Mouse (Mus musculus): ENCODE results near the gene Ndufb5. TPM values are rescaled to one million over a fixed set of nuclear protein-coding genes. Genes with fewer than 3 reads are reported as not detected.
"Not testable (repeated sequence)": the region's sequence is repeated elsewhere in the genome, so short reads cannot be mapped to it uniquely, and the experiment has no call there.

Ndufb5 gene
- polyA plus RNA-seq, 1 experiment from 2014 or later = 395 TPM

- Histone ChIP-seq H3K4me2 (replicated peaks) (no peak overlapping the region), H3K9ac (no peak overlapping the region), H3K36me3 (replicated peaks; ENCODE audit: control insufficient read depth, insufficient read depth) (peaks cover 97% of the 10 kb centered on the region), H3K27me3 (ENCODE audit: control insufficient read depth, insufficient read depth, low read length) (no peaks in the 10 kb centered on the region), H3K4me1 (replicated peaks; ENCODE audit: control insufficient read depth, insufficient read depth, low read length) (no peaks in the 10 kb centered on the region), H3K9me3 (ENCODE audit: control insufficient read depth, low read length) (no peaks in the 10 kb centered on the region), H3K27ac (no peak overlapping the region), H3K4me3 (replicated peaks; ENCODE audit: low read length) (no peak overlapping the region)
- WGBS = 95% methylated on average over 5 of the region's 5 CpGs
- ATAC-seq (ENCODE audit: low FRiP score) (no peak), DNase-seq (ENCODE audit: low spot score) (no peak)
Measured at GRCm38 (mm10) chr3:32718271-32718670, 18.5 kb upstream of the Ndufb5 start.

GRCm38 (mm10) chr3:32724191-32724590, 12.6 kb upstream of the Ndufb5 start:
- no peaks in the 10 kb centered on the region for H3K27me3 ChIP-seq (ENCODE audit: control insufficient read depth, insufficient read depth, low read length)
- H3K27ac ChIP-seq = no peak overlapping the region
- ATAC-seq (ENCODE audit: low FRiP score) (no peak), DNase-seq (ENCODE audit: low spot score) (no peak)
- no peaks in the 10 kb centered on the region for H3K9me3 ChIP-seq (ENCODE audit: control insufficient read depth, low read length)
- peaks cover 95% of the 10 kb centered on the region for H3K36me3 ChIP-seq (replicated peaks; ENCODE audit: control insufficient read depth, insufficient read depth)
- WGBS = 93% methylated on average over 7 of the region's 7 CpGs
- H3K4me3 ChIP-seq (replicated peaks; ENCODE audit: low read length) = no peak overlapping the region
- H3K4me2 ChIP-seq (replicated peaks) = no peak overlapping the region
- H3K4me1 ChIP-seq (replicated peaks; ENCODE audit: control insufficient read depth, insufficient read depth, low read length) = no peaks in the 10 kb centered on the region
- H3K9ac ChIP-seq = no peak overlapping the region

GRCm38 (mm10) chr3:32725951-32726350, 10.8 kb upstream of the Ndufb5 start:
- Histone ChIP-seq H3K4me1 (replicated peaks; ENCODE audit: control insufficient read depth, insufficient read depth, low read length) (no peaks in the 10 kb centered on the region), H3K27me3 (ENCODE audit: control insufficient read depth, insufficient read depth, low read length) (no peaks in the 10 kb centered on the region), H3K9ac (no peak overlapping the region), H3K4me3 (replicated peaks; ENCODE audit: low read length) (no peak overlapping the region), H3K4me2 (replicated peaks) (no peak overlapping the region), H3K36me3 (replicated peaks; ENCODE audit: control insufficient read depth, insufficient read depth) (peaks cover 96% of the 10 kb centered on the region), H3K27ac (no peak overlapping the region), H3K9me3 (ENCODE audit: control insufficient read depth, low read length) (no peaks in the 10 kb centered on the region)
- ATAC-seq (ENCODE audit: low FRiP score) = no peak
- DNase-seq (ENCODE audit: low spot score) = no peak
- WGBS = 92% methylated on average over 5 of the region's 5 CpGs

GRCm38 (mm10) chr3:32727861-32728260, 8.9 kb upstream of the Ndufb5 start:
- DNase-seq (ENCODE audit: low spot score) (no peak), ATAC-seq (ENCODE audit: low FRiP score) (no peak)
- Histone ChIP-seq H3K36me3 (replicated peaks; ENCODE audit: control insufficient read depth, insufficient read depth) (peaks cover 96% of the 10 kb centered on the region), H3K4me2 (replicated peaks) (no peak overlapping the region), H3K27me3 (ENCODE audit: control insufficient read depth, insufficient read depth, low read length) (no peaks in the 10 kb centered on the region), H3K4me3 (replicated peaks; ENCODE audit: low read length) (no peak overlapping the region), H3K9me3 (ENCODE audit: control insufficient read depth, low read length) (no peaks in the 10 kb centered on the region), H3K9ac (no peak overlapping the region), H3K4me1 (replicated peaks; ENCODE audit: control insufficient read depth, insufficient read depth, low read length) (no peaks in the 10 kb centered on the region), H3K27ac (no peak overlapping the region)
- 95% methylated on average over 4 of the region's 4 CpGs for WGBS

GRCm38 (mm10) chr3:32737172-32737655, 424 bp downstream of the Ndufb5 start, which contains the start of gene Mrpl47:
Mrpl47 (minus strand) TSS chr3:32737605.
- H3K27me3 ChIP-seq (ENCODE audit: control insufficient read depth, insufficient read depth, low read length) = no peaks in the 10 kb centered on the region
- H3K4me3 ChIP-seq (replicated peaks; ENCODE audit: low read length) = peak within 1 kb of the TSS; percentile 68
- ATAC-seq (ENCODE audit: low FRiP score) = peak; percentile 63
- H3K36me3 ChIP-seq (replicated peaks; ENCODE audit: control insufficient read depth, insufficient read depth) = peaks cover 25% of the 10 kb centered on the region
- H3K4me1 ChIP-seq (replicated peaks; ENCODE audit: control insufficient read depth, insufficient read depth, low read length) = peaks cover 18% of the 10 kb centered on the region
- H3K9me3 ChIP-seq (ENCODE audit: control insufficient read depth, low read length) = no peaks in the 10 kb centered on the region
- peak within 1 kb of the TSS; percentile 86 for H3K27ac ChIP-seq
- DNase-seq (ENCODE audit: low spot score) = no peak
- WGBS = under 1% methylated on average over 28 of the region's 31 CpGs
- peak within 1 kb of the TSS; percentile 86 for H3K4me2 ChIP-seq (replicated peaks)
- H3K9ac ChIP-seq = peak within 1 kb of the TSS; percentile 85

- H3K9ac ChIP-seq = no peak overlapping the region
- no peak overlapping the region for H3K4me2 ChIP-seq (replicated peaks)
- peaks cover 18% of the 10 kb centered on the region for H3K4me1 ChIP-seq (replicated peaks; ENCODE audit: control insufficient read depth, insufficient read depth, low read length)
- peaks cover 23% of the 10 kb centered on the region for H3K36me3 ChIP-seq (replicated peaks; ENCODE audit: control insufficient read depth, insufficient read depth)
- no peak overlapping the region for H3K27ac ChIP-seq
- DNase-seq (ENCODE audit: low spot score) (no peak), ATAC-seq (ENCODE audit: low FRiP score) (no peak)
- H3K27me3 ChIP-seq (ENCODE audit: control insufficient read depth, insufficient read depth, low read length) = no peaks in the 10 kb centered on the region
- 92% methylated on average over 5 of the region's 5 CpGs for WGBS
- no peak overlapping the region; the same call in 1 of the 2 replicates for H3K4me3 ChIP-seq (replicated peaks; ENCODE audit: low read length)
- H3K9me3 ChIP-seq (ENCODE audit: control insufficient read depth, low read length) = no peaks in the 10 kb centered on the region
Measured at GRCm38 (mm10) chr3:32738549-32738948, 1.8 kb downstream of the Ndufb5 start.

GRCm38 (mm10) chr3:32742276-32742780, 5.5 kb downstream of the Ndufb5 start:
- H3K4me1 ChIP-seq (replicated peaks; ENCODE audit: control insufficient read depth, insufficient read depth, low read length) = peaks cover 11% of the 10 kb centered on the region
- DNase-seq (ENCODE audit: low spot score) = no peak
- H3K9ac ChIP-seq = no peak overlapping the region
- no peak overlapping the region for H3K4me2 ChIP-seq (replicated peaks)
- no peaks in the 10 kb centered on the region for H3K9me3 ChIP-seq (ENCODE audit: control insufficient read depth, low read length)
- WGBS = 94% methylated on average over 2 of the region's 2 CpGs
- H3K4me3 ChIP-seq (replicated peaks; ENCODE audit: low read length) = no peak overlapping the region
- no peaks in the 10 kb centered on the region for H3K27me3 ChIP-seq (ENCODE audit: control insufficient read depth, insufficient read depth, low read length)
- H3K27ac ChIP-seq = no peak overlapping the region
- ATAC-seq (ENCODE audit: low FRiP score) = no peak
- peaks cover 38% of the 10 kb centered on the region for H3K36me3 ChIP-seq (replicated peaks; ENCODE audit: control insufficient read depth, insufficient read depth)

- H3K27ac ChIP-seq = no peak overlapping the region
- H3K4me1 ChIP-seq (replicated peaks; ENCODE audit: control insufficient read depth, insufficient read depth, low read length) = no peaks in the 10 kb centered on the region
- H3K4me2 ChIP-seq (replicated peaks) = no peak overlapping the region
- ATAC-seq (ENCODE audit: low FRiP score) = no peak
- no peaks in the 10 kb centered on the region for H3K27me3 ChIP-seq (ENCODE audit: control insufficient read depth, insufficient read depth, low read length)
- no peaks in the 10 kb centered on the region for H3K9me3 ChIP-seq (ENCODE audit: control insufficient read depth, low read length)
- peaks cover 59% of the 10 kb centered on the region for H3K36me3 ChIP-seq (replicated peaks; ENCODE audit: control insufficient read depth, insufficient read depth)
- no peak for DNase-seq (ENCODE audit: low spot score)
- H3K9ac ChIP-seq = no peak overlapping the region
- 93% methylated on average over 6 of the region's 6 CpGs for WGBS
- H3K4me3 ChIP-seq (replicated peaks; ENCODE audit: low read length) = no peak overlapping the region
Measured at GRCm38 (mm10) chr3:32745001-32745400, 8.2 kb downstream of the Ndufb5 start.

- ATAC-seq (ENCODE audit: low FRiP score); DNase-seq (ENCODE audit: low spot score); H3K4me2 ChIP-seq (replicated peaks); H3K4me3 ChIP-seq (replicated peaks; ENCODE audit: low read length); H3K27me3 ChIP-seq (ENCODE audit: control insufficient read depth, insufficient read depth, low read length); H3K9ac ChIP-seq; H3K27ac ChIP-seq; H3K4me1 ChIP-seq (replicated peaks; ENCODE audit: control insufficient read depth, insufficient read depth, low read length); H3K9me3 ChIP-seq (ENCODE audit: control insufficient read depth, low read length): not testable (repeated sequence)
- H3K36me3 ChIP-seq (replicated peaks; ENCODE audit: control insufficient read depth, insufficient read depth) = peaks cover 59% of the 10 kb centered on the region
Measured at GRCm38 (mm10) chr3:32745426-32745825, 8.6 kb downstream of the Ndufb5 start.

GRCm38 (mm10) chr3:32748384-32748783, 11.6 kb downstream of the Ndufb5 start:
- H3K9me3 ChIP-seq (ENCODE audit: control insufficient read depth, low read length) = no peaks in the 10 kb centered on the region
- no peak overlapping the region for H3K27ac ChIP-seq
- H3K4me1 ChIP-seq (replicated peaks; ENCODE audit: control insufficient read depth, insufficient read depth, low read length) = no peaks in the 10 kb centered on the region
- no peak overlapping the region for H3K9ac ChIP-seq
- H3K36me3 ChIP-seq (replicated peaks; ENCODE audit: control insufficient read depth, insufficient read depth) = peaks cover 70% of the 10 kb centered on the region
- no peak overlapping the region for H3K4me2 ChIP-seq (replicated peaks)
- DNase-seq (ENCODE audit: low spot score) = no peak
- H3K4me3 ChIP-seq (replicated peaks; ENCODE audit: low read length) = no peak overlapping the region
- 90% methylated on average over 9 of the region's 9 CpGs for WGBS
- ATAC-seq (ENCODE audit: low FRiP score) = no peak
- H3K27me3 ChIP-seq (ENCODE audit: control insufficient read depth, insufficient read depth, low read length) = no peaks in the 10 kb centered on the region

Measured in hindbrain, embryonic 14.5 days (tissue).